Mouse (Mus musculus) embryonic facial prominence, embryonic 12.5 days (tissue): ENCODE measurements at regions not wholly inside any gene's neighbourhood (a gene's known extent, or its start where the extent isn't known, plus 50 kb on each side); places are given as distances from the start of the nearest gene placed in this dataset.

ENCODE experiments used
- ATAC-seq: fragments of 200-750 bp; cut with Nextera tagmentation; 2 replicates; pipeline ENCODE4 v1.8.0; 2017; ENCODE audit not compliant: insufficient number of reproducible peaks, insufficient read depth, low FRiP score, low TSS enrichment
- H3K27ac ChIP-seq: fragments of 300-500 bp; sonication (generic); 2 replicates; pipeline ENCODE4 v1.5.1; 2016; ENCODE audit warnings: mild to moderate bottlenecking
- H3K27me3 ChIP-seq: fragments of 300-500 bp; sonication (generic); 2 replicates; pipeline ENCODE4 v1.6.1; 2016; ENCODE audit warnings: mild to moderate bottlenecking, moderate library complexity
- H3K36me3 ChIP-seq: fragments of 300-500 bp; sonication (generic); 2 replicates; pipeline ENCODE4 v1.6.1; 2016; ENCODE audit warnings: mild to moderate bottlenecking
- H3K4me1 ChIP-seq: fragments of 300-500 bp; sonication (generic); 2 replicates; pipeline ENCODE4 v1.6.1; 2016
- H3K4me2 ChIP-seq: fragments of 300-500 bp; sonication (generic); replicated peaks from 2 replicates; pipeline ENCODE4 v1.6.1; 2016; ENCODE audit warnings: mild to moderate bottlenecking, moderate library complexity
- H3K4me3 ChIP-seq: fragments of 300-500 bp; sonication (generic); 2 replicates; pipeline ENCODE4 v1.5.1; 2016; ENCODE audit warnings: mild to moderate bottlenecking
- H3K9ac ChIP-seq: fragments of 300-500 bp; sonication (generic); 2 replicates; pipeline ENCODE4 v1.6.1; 2016; ENCODE audit warnings: mild to moderate bottlenecking, moderate library complexity
- H3K9me3 ChIP-seq: fragments of 300-500 bp; sonication (generic); 2 replicates; pipeline ENCODE4 v1.6.1; 2016; ENCODE audit warnings: mild to moderate bottlenecking, moderate library complexity
- WGBS: fragments of 180-500 bp; shearing (Covaris S2); methylation state at CpG from one replicate; pipeline ENCODE4 v1.1.7; 2016; 5-methylcytosine and 5-hydroxymethylcytosine counted together

DNA sequence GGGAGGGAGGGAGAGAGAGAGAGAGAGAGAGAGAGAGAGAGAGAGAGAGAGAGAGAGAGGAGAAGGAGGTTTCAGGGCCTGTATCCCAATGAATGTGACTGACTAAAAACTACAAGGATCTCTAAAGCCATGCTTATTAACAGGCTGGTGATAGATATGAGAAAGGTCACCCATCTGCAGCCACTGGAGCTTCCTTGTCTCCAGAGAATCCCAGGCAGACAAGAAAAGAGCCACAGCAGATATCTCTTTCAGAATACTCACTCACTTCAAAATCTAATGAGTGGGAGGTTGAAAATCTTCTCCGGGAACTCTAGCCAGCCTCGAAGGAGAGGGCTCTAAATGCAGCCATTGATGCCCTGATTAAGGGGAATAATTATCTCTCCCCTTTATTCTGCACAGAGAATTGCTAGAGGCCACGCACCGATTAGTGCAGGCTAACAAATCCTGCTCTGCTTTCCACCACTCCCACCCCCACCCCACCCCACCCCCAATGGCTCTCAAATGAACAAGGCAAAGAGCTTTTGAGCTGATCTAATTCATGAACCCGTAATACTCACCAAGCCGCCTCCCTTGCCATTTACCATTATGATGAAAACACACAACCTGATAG lies 189.5 kb upstream of the Sox9 start:
- Histone ChIP-seq H3K4me3 (no peak overlapping the region), H3K9ac (no peak overlapping the region), H3K36me3 (no peaks in the 10 kb centered on the region), H3K27ac (no peak overlapping the region), H3K9me3 (0 out of 2 replicates have a peak, but pooled peaks cover 3% of the 10 kb centered on the region), H3K4me2 (no peak overlapping the region), H3K27me3 (no peaks in the 10 kb centered on the region), H3K4me1 (no peaks in the 10 kb centered on the region)
- ATAC-seq, result no peak
- WGBS, result 20% methylated on average over 6 of the region's 6 CpGs

DNA sequence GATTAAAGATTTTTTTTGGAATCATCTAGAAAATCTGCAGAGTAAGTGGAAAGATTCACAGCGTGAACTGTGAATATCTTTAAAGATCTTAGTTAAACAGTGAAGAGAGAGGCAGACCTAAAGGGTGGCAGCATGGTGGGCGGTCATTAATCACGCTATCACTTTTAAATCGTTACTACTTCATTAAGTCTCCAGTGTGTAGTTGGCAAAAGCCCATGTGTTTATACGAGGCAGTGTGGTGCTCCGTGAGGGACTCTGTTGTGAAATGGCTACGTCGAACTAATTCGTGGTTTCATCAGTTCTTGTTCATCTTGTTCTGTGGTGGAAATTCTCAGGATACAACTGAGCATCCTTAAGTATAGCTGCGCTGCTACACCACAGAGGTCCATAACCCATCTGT lies 188.2 kb upstream of the Sox9 start:
- Histone ChIP-seq H3K27me3 (no peaks in the 10 kb centered on the region), H3K4me2 (no peak overlapping the region), H3K36me3 (no peaks in the 10 kb centered on the region), H3K9me3 (0 out of 2 replicates have a peak, but pooled peaks cover 3% of the 10 kb centered on the region), H3K4me1 (no peaks in the 10 kb centered on the region), H3K4me3 (no peak overlapping the region), H3K27ac (no peak overlapping the region), H3K9ac (no peak overlapping the region)
- WGBS, result 83% methylated on average over 10 of the region's 10 CpGs
- no peak for ATAC-seq

DNA sequence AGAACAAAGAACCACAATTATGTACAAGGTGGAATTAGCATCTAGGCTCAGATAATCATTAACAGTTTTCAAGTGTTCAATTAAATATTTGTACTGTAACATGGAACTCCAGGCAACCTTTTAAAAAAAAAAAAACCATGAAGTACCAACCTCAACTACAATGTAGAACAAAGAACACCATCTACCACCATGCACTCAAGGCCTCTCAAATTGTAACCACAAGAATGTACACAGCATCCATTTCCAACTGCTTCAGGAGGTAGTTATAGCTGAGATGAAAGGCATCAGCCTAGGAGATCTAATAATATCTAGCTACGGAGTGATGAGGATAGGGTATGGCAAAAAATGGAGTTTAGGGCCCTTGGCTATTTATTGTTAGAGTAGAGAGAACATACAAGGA lies 174.7 kb upstream of the Sox9 start:
- H3K9ac ChIP-seq, result no peak overlapping the region
- no peak overlapping the region for H3K4me2 ChIP-seq
- no peaks in the 10 kb centered on the region for H3K9me3 ChIP-seq
- no peaks in the 10 kb centered on the region for H3K36me3 ChIP-seq
- H3K27ac ChIP-seq, result no peak overlapping the region
- no peak overlapping the region for H3K4me3 ChIP-seq
- H3K4me1 ChIP-seq, result peaks cover 9% of the 10 kb centered on the region; the same call in 1 of the 2 replicates
- 83% methylated on average over 1 of the region's 1 CpGs for WGBS
- no peak for ATAC-seq
- no peaks in the 10 kb centered on the region for H3K27me3 ChIP-seq

DNA sequence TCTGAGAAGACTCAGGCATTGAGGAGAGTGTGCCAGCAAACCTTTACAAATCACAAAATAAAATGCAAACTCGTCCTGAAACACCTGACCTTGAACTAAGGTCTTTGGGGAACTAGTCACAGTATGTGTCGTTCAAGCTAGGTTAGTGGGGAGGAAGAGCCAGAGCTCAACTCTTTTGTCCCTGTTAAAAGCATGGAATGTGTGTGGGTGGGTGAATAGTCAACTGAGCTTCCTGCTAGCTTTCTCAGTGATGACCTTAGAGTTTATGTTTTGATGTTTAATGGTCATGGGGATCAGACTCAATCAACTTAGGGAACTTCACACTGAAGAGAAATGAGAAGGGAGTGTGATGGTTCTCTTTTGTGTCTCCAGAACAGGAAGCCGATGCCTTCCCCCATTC lies 172.7 kb upstream of the Sox9 start:
- no peak overlapping the region for H3K4me2 ChIP-seq
- no peak overlapping the region for H3K9ac ChIP-seq
- ATAC-seq, result no peak
- H3K9me3 ChIP-seq, result no peaks in the 10 kb centered on the region
- H3K27me3 ChIP-seq, result no peaks in the 10 kb centered on the region
- H3K4me1 ChIP-seq, result peaks cover 9% of the 10 kb centered on the region; the same call in 1 of the 2 replicates
- no peak overlapping the region for H3K27ac ChIP-seq
- H3K4me3 ChIP-seq, result no peak overlapping the region
- no peaks in the 10 kb centered on the region for H3K36me3 ChIP-seq
- WGBS, result 73% methylated on average over 3 of the region's 3 CpGs

DNA sequence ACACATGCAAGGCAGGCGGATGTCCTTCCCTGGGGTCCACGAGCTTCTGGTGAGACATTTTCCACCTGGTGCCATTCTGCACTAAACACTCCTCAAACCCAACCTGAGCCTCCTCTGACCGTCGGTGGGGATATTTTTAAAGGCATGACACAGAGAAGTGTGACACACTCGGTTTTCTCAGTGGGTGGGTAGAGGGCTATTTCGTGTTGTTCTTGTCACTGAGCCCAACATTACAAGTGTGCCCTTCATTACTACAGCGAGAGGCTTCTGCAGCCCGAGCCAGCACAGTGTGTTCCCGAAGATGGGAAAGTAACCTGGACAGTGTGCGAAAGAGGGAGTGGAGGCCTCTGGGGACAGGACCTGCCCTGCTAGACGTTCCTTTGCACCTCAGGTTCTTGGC lies 171.0 kb upstream of the Sox9 start:
- no peaks in the 10 kb centered on the region for H3K9me3 ChIP-seq

DNA sequence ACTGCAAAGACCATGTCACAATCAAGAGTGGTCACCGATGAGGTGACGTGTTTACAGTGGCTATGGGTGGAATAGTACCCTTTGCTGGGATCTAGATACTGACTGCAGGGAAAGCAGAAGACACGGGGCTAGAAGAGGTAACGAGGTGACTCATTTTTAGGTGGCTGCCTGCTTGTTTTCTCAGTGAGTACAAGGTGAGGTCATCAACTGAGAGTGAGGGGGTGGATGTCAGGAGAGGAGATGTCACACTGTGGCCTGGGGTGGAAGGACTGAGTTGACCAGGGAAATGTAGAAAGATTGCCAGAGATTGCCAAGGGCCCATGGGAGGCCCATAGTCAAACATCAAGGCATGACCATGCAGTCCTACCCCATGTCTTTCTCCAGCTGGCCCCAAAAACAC lies 166.4 kb upstream of the Sox9 start:
- no peak overlapping the region for H3K4me2 ChIP-seq
- H3K27ac ChIP-seq, result no peak overlapping the region
- 87% methylated on average over 4 of the region's 4 CpGs for WGBS
- H3K4me3 ChIP-seq, result no peak overlapping the region
- no peaks in the 10 kb centered on the region for H3K36me3 ChIP-seq
- no peaks in the 10 kb centered on the region for H3K27me3 ChIP-seq
- peaks cover 9% of the 10 kb centered on the region for H3K4me1 ChIP-seq
- no peak for ATAC-seq
- H3K9me3 ChIP-seq, result no peaks in the 10 kb centered on the region
- no peak overlapping the region for H3K9ac ChIP-seq

More for the DNA sequence above, 171.0 kb upstream of the Sox9 start:
- no peaks in the 10 kb centered on the region for H3K27me3 ChIP-seq
- H3K9ac ChIP-seq, result no peak overlapping the region
- no peak overlapping the region for H3K4me2 ChIP-seq
- no peak overlapping the region for H3K4me3 ChIP-seq
- peaks cover 9% of the 10 kb centered on the region; the same call in 1 of the 2 replicates for H3K4me1 ChIP-seq
- no peak overlapping the region for H3K27ac ChIP-seq
- 64% methylated on average over 11 of the region's 11 CpGs for WGBS
- ATAC-seq, result no peak
- H3K36me3 ChIP-seq, result no peaks in the 10 kb centered on the region

DNA sequence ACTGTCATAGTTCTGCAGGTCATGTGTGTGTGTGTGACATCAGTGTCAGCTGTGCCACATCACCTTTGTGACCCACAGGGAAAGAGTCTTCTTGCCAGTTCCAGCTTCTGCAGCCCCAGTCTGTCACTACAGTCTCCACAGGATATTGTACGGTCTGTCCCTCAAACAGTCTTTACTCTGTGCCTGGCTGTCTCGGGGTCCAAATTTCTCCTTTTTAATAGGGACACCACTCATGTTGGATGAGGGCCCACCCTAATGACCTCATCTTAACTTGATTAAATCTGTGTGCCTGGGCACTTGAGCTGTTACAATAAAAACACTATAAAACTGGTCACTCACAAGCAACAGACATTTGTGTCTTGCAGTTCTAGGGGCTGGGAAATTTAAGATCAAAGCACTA lies 165.1 kb upstream of the Sox9 start:
- 74% methylated on average over 2 of the region's 2 CpGs for WGBS
- no peak for ATAC-seq
- no peak overlapping the region for H3K27ac ChIP-seq
- no peak overlapping the region for H3K4me3 ChIP-seq
- no peaks in the 10 kb centered on the region for H3K27me3 ChIP-seq
- H3K4me2 ChIP-seq, result no peak overlapping the region
- no peak overlapping the region for H3K9ac ChIP-seq
- H3K9me3 ChIP-seq, result no peaks in the 10 kb centered on the region
- H3K4me1 ChIP-seq, result peaks cover 14% of the 10 kb centered on the region
- no peaks in the 10 kb centered on the region for H3K36me3 ChIP-seq

DNA sequence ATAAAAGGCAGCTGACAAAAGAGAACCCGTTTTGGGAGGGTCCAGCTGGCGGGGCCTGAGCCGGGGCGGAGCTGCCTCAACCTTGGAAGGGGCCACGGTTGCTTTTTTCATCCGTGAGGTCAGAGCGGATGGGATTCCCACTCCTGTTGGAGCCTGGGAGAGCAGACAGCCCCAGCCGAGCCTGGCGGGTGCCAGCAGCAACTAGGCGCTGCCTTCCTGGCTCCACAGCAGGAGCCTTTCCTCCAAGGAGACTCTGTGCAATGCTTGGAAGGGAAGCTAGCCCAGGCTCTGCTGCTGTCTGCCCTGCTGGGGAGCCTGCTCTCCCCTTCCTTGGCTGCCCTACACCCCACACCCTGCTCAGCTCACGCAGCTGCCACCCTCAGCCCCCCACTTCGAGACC lies 161.1 kb upstream of the Sox9 start:
- peak; percentile 60; the same call in 1 of the 2 replicates for ATAC-seq
- Histone ChIP-seq H3K9ac (no peak overlapping the region), H3K27ac (no peak overlapping the region)

DNA sequence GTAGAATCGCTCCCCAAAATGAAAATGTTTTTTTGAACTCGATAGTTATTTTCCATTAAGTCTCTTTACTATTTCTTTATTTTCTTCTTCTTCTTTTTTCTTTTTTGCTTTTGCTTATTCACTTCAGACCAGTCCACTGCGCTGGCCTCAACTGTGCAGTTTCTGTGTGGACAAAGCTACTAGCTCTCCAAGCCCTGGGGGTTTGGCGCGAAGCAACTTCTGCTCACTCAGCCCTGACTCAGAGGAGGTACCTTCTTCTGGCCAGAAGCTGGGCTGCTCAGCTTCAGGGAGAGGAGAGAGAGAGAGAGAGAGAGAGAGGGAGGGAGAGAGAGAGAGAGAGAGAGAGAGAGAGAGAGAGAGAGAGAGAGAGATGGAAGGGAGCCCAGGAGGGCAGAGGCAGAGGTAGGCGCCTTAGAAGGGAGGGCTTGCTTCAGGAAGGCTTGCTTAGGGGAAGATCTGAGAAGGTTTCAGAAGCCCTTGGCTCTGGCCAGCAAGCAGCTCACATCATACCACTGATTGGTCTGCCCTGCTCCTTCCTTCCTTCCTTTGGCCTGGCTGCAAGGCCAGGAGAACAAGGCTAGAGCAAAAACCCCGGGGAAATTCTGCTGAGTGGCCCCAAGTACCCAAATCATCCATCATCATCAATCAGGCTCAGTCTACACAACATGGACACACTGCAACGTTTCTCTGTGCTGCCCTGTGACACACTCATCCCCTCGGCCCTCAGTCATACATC lies 160.5 kb upstream of the Sox9 start:
- 67% methylated on average over 9 of the region's 9 CpGs for WGBS
- Histone ChIP-seq H3K4me1 (peaks cover 19% of the 10 kb centered on the region), H3K4me2 (no peak overlapping the region), H3K27me3 (no peaks in the 10 kb centered on the region), H3K27ac (no peak overlapping the region), H3K9me3 (no peaks in the 10 kb centered on the region), H3K36me3 (no peaks in the 10 kb centered on the region), H3K9ac (no peak overlapping the region), H3K4me3 (no peak overlapping the region)
- no peak for ATAC-seq

More for the DNA sequence above, 161.1 kb upstream of the Sox9 start:
- Histone ChIP-seq H3K27me3 (no peaks in the 10 kb centered on the region), H3K36me3 (no peaks in the 10 kb centered on the region), H3K9me3 (no peaks in the 10 kb centered on the region), H3K4me1 (peaks cover 19% of the 10 kb centered on the region), H3K4me3 (no peak overlapping the region), H3K4me2 (peak overlapping the region; percentile 23)
- 19% methylated on average over 12 of the region's 12 CpGs for WGBS

DNA sequence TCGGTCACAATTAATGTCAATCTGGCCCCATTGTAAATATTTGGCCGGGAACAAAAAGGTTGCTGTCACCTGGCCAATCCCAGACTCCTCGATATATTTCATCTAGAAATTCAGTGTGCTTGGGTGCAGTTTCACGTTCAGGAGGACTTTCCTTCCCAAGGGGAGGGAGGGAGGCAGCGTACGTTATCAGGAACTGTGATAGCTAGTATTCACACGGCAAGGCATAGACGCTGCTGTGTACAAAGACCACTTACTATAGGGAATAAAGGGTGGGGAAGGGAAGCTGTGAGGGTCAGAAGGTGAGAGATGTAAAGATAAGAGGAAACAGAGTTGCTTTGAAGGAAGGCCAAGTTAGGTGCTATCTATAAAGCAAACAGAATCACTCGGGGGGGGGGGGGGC lies 132.7 kb upstream of the Sox9 start:
- Histone ChIP-seq H3K9ac (no peak overlapping the region), H3K9me3 (no peaks in the 10 kb centered on the region), H3K4me2 (no peak overlapping the region), H3K4me1 (peaks cover 5% of the 10 kb centered on the region; the same call in 1 of the 2 replicates), H3K27me3 (no peaks in the 10 kb centered on the region), H3K36me3 (no peaks in the 10 kb centered on the region), H3K4me3 (no peak overlapping the region), H3K27ac (no peak overlapping the region)
- no peak for ATAC-seq
- WGBS, result 33% methylated on average over 9 of the region's 9 CpGs

DNA sequence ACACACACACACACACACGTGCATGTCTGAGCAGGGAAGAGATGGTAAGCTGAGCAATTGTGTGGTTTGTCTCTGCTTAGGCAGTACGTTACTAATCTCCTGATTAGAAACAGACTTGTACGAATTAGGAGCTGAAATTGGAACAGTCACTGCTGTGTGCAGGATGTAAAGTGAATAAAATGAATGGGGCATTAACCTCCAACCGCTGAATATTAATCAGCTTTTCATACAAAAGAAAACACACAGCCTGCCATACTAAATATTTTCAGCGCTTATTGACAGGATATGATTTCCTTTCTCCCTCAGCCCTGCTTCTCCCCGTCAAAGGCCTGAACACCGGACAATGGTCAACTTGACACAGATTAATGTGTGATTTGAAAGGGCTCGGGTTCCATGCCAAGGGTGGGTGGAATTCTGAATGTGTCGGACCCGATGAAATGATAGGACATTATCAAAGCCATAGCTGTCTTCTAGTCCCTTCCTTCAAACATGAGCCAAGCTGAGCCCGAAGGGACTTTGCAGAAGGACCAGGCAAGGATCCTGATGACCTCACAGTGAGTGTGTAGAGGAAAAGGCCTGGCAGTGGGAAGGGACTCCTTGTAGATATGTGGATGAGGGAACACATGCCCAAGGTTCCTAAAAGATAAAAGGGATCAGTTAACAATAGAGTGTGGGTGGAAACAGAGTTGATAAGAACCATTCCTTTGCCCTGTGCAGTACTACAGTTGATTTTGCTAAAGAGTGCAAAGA lies 124.4 kb upstream of the Sox9 start:
- no peaks in the 10 kb centered on the region for H3K9me3 ChIP-seq
- H3K9ac ChIP-seq, result no peak overlapping the region
- 31% methylated on average over 11 of the region's 11 CpGs for WGBS
- H3K36me3 ChIP-seq, result no peaks in the 10 kb centered on the region
- no peak for ATAC-seq
- no peak overlapping the region for H3K4me3 ChIP-seq
- H3K27ac ChIP-seq, result no peak overlapping the region
- H3K27me3 ChIP-seq, result no peaks in the 10 kb centered on the region
- H3K4me1 ChIP-seq, result 0 out of 2 replicates have a peak, but pooled peaks cover 9% of the 10 kb centered on the region
- no peak overlapping the region for H3K4me2 ChIP-seq

DNA sequence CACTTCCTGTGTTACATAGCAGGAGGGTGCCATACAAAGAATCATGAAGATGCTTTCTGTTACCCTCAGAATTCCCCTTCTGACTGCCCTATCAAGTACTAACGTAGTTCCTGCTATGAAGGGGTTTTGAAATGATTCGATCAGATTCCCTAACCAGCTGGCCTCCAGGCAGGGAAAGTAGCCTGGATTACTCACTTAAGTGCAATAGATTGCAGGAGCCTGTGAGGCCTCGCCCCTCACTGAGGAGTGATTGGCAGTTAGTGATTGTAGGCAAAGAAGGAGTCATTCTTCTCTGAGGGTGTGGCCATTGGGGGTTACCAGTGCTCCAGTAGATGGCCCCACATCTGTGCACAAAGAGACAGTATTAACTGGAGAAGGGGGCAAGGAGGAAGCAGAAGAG lies 122.1 kb upstream of the Sox9 start:
- no peaks in the 10 kb centered on the region for H3K27me3 ChIP-seq
- H3K9ac ChIP-seq, result no peak overlapping the region
- ATAC-seq, result no peak
- WGBS, result 55% methylated on average over 3 of the region's 3 CpGs
- H3K9me3 ChIP-seq, result no peaks in the 10 kb centered on the region
- H3K27ac ChIP-seq, result no peak overlapping the region
- no peaks in the 10 kb centered on the region for H3K36me3 ChIP-seq
- no peak overlapping the region for H3K4me2 ChIP-seq
- 0 out of 2 replicates have a peak, but pooled peaks cover 9% of the 10 kb centered on the region for H3K4me1 ChIP-seq
- no peak overlapping the region for H3K4me3 ChIP-seq
